Mouse (Mus musculus): Measurements from ENCODE around the gene Mfap3.
"Not testable (repeated sequence)": the region's sequence is repeated elsewhere in the genome, so short reads cannot be mapped to it uniquely, and the experiment has no call there.

Mfap3 gene

DNA sequence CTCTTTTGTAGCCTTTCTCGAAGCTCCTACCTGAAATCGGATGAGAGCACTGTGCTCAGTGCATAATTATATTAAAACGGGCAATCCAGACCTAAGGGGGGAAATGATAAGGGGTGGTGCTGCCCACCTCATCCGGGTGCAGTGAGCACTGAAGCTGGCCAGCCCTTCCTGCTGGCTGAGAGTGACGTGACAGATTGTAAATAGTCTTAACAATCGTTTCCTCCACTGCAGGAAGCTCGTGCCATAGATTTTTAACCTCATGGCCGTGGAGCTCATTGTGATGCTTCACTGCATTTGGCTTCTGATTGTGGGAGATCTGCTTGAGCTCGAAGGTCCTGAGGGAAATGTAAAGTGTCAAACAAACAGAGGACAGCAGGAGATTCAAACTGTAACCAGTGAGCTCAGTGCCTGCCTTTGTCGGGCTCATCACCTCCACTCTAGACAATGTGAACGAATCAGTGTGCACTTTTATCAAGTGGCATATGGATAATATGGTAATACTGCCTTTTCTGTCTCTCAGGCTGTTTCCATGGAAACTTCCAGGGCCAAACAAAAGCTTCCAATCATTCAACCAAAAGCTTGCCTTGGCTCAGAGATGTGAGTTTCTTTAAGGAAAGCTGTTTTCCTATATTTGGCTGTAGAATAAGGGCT is 13.0 kb downstream of the Mfap3 start:
- DNase-seq = peak; percentile 32

DNA sequence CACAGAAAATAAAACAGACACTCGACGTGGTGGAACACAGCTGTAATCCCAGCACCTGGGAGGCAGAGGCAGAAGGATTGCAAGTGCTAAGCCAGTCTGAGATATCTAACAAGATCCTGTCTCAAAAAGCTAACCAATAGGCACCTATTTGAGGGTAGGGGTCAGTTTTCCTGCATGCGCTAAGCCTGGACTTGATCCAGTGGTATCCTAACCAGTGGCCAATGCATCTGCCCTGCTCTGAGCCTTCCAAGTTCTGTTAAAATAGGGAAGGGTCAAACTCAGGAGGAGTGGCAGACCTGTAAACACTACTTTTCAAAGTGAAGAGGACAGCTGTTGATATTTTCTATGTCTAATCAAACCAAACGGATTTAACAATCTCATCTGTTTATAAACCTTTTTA is 13.8 kb downstream of the Mfap3 start:
- no peak for DNase-seq

DNA sequence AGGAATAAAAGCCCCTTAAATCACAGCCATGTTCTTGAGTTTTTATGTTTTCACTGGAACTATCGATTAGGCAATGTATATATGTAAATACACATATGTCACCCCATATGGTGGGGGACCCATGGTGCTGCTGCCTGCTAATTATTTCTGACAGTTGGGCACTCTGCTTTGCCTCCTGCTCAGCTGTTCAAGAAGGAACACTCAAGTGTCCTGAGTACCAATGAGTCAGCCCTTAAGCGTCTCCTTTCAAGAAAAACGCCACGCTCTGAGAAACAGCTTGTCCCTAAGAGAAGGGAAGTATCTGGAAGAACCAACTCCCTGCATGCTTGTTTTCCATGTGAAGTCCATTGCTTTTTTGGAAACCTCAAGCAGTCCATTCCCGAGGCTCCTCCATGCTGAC is 17.4 kb downstream of the Mfap3 start:
- no peak for DNase-seq

DNA sequence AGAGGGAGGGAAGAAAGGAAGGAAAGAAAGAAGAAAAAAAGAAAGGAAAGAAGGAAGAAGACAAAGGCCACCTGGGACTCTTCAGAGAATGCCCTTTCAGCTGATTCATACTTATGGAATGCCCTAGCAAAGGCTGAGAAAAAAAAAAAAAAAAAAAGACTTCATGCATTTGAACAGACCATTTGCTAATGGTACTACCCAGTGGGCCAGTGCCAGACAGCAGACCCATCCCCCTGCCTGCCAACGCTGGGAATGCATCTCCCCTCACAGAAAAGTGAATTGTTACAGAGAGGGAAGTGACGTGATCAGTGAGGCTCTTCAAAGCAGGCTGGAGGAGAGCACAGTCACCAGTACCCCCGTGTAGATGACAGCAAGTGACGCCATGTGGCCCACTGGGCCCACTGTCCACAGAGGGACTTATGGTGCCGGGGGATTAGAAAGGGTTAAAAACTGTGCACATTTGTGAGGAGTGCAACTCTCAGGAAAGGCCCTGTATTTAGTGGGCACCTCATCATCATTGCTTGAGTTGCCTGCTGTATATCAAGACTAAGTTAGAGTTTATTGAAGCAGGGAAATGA is 21.5 kb downstream of the Mfap3 start:
- DNase-seq = no peak

DNA sequence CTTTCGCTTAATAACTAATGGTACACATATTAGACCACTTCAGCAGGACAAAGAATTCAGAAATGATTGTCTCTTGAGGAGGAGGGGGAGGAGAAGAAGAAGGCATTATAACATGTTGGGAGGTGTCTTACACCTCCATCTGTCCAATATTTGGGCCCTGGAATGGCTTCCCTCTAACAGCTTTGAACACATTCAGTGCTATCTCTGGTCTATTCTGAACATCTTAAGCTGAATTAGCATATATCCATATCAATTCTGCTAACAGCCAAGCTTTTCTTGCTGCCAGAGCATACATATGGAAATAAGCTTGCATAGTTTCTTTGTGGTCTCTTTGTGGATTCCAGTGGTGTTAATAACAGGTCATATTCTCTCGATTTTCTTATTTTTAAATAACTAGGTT is 22.2 kb downstream of the Mfap3 start:
- no peak for DNase-seq

DNA sequence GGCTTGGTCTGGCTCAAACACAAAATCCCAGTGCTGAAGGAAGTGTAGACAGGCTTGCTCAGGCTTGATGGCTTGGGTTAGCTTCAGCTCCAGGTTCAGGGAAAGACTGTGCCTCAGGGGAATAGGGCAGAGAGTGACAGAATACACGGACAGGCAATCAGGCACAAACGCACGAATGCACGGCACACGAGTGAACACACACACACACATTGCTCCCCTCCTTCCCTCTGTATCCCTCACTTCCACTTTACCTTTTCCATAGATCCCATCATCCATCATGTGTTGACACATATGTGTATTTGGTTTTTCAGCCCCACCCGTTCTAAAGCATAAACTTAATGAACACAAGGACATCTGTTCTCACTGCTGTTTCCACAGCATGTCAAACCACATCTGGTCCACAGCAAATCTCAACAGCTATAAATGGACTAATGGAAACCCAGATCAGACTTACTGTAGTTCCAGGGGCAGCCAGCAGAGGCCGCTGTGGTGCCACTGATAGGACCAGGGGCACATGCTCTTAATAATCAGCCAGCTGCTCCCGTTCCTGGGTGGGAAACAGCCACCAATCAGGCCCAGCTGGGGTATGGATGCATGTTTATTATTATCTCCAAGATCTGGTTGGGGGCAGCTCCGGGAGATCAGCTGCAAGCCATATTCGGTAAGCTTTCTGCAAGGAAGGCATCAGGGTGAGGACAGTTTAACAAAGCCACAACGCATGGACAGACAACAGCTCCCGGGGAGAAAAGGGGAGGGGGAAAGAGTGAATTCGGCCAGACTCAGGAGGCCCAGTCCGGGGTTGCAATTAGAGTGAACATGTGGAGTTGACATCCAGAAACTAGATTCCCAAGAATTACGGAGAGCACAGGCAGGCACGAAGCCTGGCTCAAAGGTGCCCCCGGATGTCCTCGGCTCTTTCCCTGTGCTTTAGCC is 30.4 kb downstream of the Mfap3 start:
- DNase-seq = peak; percentile 95

DNA sequence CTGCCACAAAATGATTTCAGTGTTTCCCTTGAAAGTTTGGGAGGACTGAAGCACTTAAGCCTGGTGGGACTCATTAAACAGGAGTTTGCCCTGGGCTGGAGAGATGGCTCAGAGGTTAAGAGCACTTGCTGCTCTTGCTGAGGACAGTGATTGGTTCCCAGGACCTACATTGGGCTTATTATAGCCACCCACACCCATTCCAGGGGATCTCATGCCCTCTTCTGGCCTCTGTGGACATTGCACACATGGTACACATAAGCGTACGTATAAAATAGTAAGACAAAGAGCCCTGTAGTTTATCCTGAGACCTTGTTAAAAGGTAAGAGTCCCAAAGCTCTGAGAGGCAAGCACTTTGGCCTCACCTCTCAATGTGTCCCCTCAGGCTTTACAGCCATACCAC is 31.8 kb downstream of the Mfap3 start:
- peak; percentile 55 for DNase-seq

DNA sequence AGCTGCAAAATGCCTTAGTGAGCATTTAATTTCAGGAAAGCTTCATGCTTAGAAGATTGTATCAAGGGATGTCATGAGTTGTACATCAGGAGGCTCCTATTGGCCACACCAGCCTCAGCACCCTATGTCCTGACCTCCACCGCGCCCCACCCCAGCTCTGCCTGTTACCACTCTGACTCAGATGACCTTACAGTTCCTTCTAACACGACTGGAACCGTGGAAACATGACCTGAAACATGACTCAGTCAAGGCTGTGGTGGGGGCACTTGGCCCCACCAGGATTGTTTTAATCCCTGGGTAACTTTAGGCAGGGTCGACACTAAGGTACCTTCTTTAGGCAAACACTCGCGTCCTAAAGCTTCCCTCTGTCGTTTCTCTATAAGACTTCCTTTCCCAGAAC is 32.6 kb downstream of the Mfap3 start:
- DNase-seq = no peak

DNA sequence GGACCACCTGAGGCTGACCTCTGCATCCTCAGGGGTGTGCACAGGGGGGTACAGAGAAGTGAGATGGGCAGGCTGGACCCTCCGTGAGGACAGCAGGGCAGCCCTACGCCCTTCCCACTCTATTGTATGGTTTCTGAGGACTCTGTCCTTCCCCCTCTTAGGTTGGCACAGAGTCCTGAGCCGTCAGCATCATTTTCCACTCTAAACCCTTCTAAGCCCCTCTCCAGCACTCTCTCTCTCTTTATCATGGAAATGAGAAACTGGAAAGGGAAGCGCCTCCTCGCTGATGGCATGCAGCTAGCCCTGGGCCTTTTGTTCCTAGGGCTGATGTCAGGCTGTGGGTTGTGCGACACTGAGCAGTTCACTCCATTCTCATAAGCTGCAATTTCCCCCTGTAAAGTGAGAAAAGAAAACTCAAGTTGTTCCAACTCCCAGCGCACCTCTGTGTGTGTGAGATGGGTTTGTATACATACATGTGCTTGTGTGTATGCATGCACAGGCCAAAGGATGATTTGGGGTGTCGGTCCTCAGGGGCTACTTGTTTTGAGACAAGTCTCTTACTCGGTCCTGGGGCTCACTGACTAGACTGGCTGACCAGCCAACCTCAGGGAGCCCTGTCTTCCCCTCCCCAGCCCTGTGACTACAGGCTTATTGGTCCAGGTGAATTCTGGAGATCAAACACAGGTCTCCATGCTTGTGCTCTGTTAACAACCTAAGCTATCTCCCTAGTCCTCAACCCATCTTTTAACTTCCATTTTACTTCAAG is 34.7 kb downstream of the Mfap3 start:
- DNase-seq = peak; percentile 42

DNA sequence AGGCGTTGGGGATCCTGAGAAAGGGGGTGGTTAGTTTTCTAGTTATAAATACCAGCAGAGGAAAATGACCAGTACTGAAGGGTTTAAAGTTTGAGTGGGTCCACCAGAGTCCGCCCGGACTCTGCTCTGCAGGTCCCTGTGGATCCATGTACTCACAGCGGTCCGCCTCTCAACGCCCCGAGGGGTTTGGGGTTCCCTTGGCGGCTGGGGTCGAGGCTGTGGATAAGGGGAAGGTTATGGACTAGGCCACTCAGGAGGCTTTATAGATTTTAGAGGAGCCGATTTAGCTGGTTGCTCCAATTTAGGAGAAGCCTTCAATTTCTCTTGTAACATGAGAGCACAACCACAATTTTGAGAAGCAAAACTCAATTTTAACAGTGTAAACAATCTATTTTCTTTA is 39.5 kb downstream of the Mfap3 start:
- not testable (repeated sequence) for DNase-seq

DNA sequence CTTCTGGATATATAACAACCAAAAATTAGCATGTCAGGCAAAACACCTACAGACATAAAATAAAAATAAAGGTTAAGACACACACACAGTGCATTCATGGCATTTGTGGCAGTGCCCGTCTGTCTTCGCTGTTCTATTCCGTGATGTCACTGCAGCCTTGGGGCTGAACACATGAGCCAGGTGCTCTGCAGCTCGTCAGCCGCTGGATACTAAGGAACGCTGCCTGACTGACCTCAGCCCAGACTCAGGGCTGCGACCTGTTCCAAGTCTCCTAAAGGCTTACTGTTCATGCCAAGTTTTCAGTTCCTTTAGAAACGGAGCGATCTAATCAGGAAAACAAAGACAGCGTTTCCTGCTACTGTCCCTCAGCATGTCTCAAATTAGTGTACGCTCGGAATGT is 46.1 kb downstream of the Mfap3 start:
- DNase-seq = peak; percentile 24

DNA sequence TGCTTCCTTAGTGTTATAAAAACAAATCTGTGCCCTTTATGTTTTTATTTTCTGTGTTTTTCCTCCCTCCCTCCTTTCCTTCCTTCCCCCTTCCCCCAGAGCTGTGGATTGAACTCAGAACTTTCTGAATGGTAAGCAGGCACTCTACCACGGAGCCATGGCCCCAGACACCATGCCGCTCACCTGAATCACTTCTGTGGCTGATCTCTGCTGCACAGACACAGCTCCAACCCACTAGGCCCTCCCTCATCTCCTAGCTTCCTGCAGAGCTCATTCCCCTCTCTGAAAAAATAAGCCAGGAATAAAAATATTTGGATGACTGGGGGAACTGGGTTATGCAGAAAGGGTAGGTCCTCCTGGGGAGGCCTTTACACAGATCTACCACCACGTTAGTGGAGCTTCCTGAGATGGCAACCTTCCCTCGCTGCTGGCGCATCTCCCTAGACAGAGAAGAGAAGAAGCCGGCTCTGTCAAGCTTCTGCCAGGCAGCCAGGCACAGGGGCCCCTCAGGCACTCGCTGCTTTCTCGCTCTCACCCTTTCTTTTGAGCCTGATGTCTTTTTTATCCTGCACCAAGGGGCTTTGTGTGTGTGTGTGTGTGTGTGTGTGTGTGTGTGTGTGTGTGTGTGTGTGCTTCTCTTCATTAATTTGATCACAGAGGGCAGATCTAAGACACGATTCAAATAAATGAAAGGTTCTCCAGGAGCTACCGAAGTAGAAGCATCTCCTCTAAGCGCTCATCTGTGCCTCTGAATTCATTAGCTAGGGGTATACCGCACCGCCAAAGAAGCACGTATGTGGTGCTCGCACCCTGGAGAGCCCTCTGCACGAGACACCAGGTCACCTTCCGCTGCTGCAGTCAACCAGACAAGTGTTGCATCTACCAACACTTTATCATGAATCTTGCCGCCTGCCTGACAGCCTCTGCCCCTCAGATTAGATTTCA is 47.9 kb downstream of the Mfap3 start:
- DNase-seq = peak; percentile 44

DNA sequence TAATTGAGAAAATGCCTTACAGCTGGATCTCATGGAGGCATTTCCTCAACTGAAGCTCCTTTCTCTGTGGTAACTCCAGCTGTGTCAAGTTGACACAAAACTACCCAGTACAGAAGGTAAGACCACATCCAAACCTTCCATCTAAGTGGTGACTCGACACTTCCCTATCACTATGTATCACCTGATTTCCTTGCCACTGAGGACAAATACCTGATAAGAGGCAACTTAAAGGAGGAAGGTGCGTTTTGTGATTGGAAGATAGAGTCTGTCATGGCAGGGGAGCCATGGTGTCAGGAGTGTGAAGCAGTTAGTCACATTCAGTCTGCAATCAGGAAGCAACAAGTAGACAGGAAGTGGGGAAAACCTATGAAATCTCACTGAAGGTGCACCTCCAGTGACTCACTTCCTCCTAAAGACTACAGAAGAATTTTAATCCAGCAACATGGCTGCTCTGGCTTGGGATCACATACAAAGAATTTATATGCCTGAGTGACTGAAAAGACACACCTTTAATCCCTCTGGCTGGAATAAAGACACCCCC is 50.6 kb downstream of the Mfap3 start:
- DNase-seq = no peak

DNA sequence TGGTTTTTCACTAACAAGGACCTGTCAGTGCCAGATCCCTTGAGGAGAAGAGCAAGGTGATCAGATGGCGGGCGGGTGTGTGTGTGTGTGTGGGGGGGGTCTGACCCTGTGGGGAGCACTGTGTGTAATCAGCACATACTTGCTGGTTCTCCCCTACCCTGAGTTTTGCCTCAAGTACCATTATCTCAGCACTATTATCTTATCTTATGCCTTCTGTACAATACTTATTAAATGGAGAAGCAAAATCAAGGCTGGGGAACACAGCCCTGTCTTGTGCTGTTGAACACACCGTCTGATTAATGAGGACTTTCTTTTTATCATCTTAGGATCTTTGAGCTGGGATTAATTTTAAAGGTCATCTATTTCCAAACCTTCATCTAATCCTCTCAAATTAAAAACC is 52.6 kb downstream of the Mfap3 start:
- DNase-seq = no peak

DNA sequence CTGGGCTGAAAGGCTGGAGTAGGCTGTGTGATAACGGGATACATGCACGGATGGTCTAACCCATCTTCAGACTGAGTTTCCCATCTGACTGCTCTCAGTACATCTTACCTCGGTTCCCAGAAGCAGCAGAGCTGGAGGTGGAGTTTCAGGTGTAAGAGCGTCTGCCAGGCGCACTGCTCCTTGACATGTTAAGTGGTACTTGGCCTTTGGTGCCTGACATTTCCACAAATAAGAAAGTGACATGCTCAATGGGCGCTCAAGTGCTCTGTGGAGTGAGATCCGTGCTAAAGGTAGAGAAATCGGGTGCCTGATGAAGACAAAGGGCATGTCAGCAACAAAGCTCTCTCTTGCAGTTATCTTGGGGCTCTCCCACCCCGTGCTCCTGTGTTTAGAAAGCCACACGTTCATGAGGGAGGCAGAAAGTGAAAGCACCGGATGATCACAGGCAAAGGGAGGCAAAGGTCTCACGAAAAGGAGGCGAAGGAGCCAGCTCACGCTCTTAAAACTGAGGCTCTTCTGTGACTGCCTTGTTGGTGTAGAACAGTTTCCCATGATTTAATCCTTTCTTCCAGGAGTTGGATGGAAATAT is 55.3 kb downstream of the Mfap3 start:
- DNase-seq = no peak

DNA sequence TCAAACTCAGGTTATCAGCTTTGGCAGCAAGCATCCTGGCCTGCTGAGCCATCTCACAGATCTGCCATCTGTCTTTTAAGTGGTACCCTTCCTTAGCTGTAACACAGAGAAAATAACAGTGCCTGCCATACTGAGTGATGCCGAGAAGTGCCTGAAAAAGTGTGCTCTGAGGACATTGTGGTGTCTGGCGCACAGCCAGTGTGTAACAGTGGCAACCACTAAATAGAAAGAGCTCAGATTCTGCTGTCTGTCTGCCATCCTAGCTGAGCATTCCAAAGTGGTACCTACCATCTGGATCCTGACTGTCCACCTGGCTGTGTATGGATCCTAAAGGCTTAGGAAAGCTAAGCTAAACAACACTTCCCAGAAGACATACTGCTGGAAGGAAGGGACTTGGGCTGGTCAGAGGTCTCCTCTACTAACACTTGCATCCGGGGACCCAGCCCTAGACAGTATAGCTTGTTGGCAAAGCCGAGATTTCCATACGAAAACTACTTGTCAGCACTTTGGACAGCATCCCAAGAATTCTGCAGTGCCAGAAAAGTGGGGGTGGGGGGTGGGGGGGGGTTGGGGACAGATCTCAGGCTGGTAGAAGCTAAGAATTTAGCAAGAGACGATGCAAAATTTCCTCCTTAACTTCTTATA is 58.5 kb downstream of the Mfap3 start:
- no peak for DNase-seq

DNA sequence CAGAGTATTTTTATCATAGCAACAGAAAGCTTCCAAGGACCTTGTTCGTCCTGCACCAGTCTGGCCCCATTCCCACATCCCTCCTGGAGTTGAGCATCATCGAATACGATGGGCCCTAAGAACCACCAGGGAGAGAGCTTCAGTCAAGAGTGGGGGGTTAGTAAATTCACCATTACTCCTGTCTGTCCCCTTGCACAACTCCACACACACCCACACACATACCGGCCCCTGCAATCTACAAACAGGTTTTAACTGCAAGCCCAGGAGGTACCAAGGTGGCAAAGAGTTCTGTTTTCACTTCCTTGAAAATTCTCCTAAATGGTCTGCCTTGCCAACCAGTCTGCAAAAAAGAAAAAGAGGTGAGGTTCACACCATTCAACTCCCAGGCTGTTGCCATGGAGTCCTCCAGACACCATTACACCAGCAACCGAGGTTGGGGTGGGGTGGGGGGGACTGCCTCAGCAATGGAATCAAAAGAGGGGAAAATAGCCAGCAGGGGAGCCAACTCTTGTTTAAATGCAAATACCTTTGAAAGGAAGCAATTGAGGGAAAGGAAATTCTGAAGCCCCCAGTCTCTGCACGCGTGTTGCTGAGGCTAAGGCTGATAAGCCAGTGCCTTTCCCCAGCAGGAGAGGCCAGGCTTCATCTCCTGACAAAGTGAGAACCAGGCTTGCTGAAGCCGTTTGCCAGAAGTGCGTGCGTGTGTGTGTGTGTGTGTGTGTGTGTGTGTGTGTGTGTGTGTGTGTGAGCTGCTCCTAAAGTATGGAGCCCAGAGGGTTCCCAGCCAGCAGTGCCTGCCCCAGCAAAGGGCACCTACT is 64.6 kb downstream of the Mfap3 start:
- DNase-seq = peak; percentile 47
